Mouse (Mus musculus) myocyte (in vitro differentiated cells): Measurements from ENCODE around the gene Mylk.

Source experiments
- CEBPB ChIP-seq: IDR thresholded peaks from 2 replicates; pipeline ENCODE4 v1.6.1; 2011; ENCODE audit warnings: mild to moderate bottlenecking, moderate library complexity; ENCODE audit not compliant: poor library complexity, insufficient read depth, severe bottlenecking
- MAX ChIP-seq: IDR thresholded peaks from one replicate; pipeline ENCODE4 v1.6.1; 2011; ENCODE audit warnings: low read depth, mild to moderate bottlenecking, control low read depth
- MYOD1 ChIP-seq, 3 experiments: IDR thresholded peaks; one replicate each; pipeline ENCODE4 v1.6.1; 2011; ENCODE audit warnings: control low read depth in 2 of 3, low read depth in 2 of 3, mild to moderate bottlenecking in 2 of 3, moderate library complexity in 1 of 3; ENCODE audit not compliant: insufficient read length in 2 of 3, control insufficient read depth in 1 of 3
- POLR2A ChIP-seq: IDR thresholded peaks from one replicate; pipeline ENCODE4 v1.6.1; 2011; ENCODE audit warnings: low read depth, mild to moderate bottlenecking, control low read depth, moderate library complexity; ENCODE audit not compliant: insufficient read length
- TCF12 ChIP-seq: IDR thresholded peaks from one replicate; pipeline ENCODE4 v1.6.1; 2011; ENCODE audit warnings: mild to moderate bottlenecking, control low read depth; ENCODE audit not compliant: poor library complexity, insufficient read depth, severe bottlenecking

DNA sequence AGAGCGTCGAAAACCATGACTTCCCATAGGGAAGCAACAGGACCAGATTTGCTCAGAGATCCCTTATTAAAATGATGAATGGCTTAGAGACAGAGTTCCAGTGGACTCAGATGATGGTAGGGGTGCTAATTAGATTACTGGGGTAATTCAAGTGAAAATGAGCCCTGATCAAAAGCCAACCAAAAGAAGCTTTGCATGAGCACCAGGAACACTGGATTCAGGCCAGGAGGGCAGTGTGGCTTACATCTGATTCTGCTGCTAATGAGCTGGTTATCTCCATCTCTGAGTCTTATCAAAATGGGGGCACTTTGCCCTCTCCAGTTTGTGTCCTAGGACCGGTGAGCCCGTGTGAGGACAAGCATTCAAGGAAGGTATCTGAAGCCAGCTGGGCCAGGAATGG is 23.4 kb downstream of the Mylk start:
- TF ChIP-seq POLR2A (no peak), TCF12 (no peak), MAX (no peak), CEBPB (no peak), MYOD1 (IDR thresholded peaks at IDR 0.05; ENCODE audit: control insufficient read depth in 1 of 3, insufficient read length in 2 of 3, low read depth in 2 of 3) (no peak)
